Mouse (Mus musculus): ENCODE results near the gene Scd3. TPM values are rescaled to one million over a fixed set of nuclear protein-coding genes. Genes with fewer than 3 reads are reported as not detected.
A peak's percentile ranks its signal among the peaks of the same experiment; 100 is the strongest.

The Scd3 gene
- polyA plus RNA-seq, 1 experiment from 2014 or later: 0.59 TPM

DNA sequence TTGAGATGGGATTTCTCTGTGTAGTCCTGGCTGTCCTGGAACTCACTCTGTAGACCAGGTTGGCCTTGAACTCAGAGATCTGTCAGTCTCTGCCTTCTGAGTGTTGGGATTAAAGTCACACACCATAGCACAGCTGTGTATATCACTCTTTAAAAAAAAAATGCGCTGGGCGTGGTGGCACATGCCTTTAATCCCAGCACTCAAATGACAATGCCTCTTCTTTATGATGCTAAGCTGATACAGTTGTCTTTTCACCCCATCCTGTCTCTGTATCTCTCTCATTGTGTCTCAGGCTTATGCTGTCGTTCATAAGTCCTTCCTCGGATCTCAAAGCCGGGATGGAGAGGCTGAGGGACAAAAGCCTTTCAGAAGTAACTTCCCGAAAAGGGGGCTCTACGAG, 58.7 kb downstream of the Scd3 start:
- Histone ChIP-seq H3K4me2 (no peak overlapping the region), H3K27me3 (replicated peaks) (no peaks in the 10 kb centered on the region), H3K9ac (no peak overlapping the region), H3K4me1 (peaks cover 8% of the 10 kb centered on the region), H3K4me3 (replicated peaks) (no peak overlapping the region), H3K36me3 (no peaks in the 10 kb centered on the region), H3K9me3 (no peaks in the 10 kb centered on the region), H3K27ac (no peak overlapping the region)
- 88% methylated on average over 7 of the region's 7 CpGs for WGBS
- no peak for ATAC-seq (ENCODE audit: insufficient read depth, low FRiP score, low read depth)

GRCm38 (mm10) chr19:44263581-44263980, 60.5 kb downstream of the Scd3 start:
- no peaks in the 10 kb centered on the region for H3K27me3 ChIP-seq (replicated peaks)
- H3K4me1 ChIP-seq: peaks cover 8% of the 10 kb centered on the region
- H3K27ac ChIP-seq: no peak overlapping the region
- WGBS: 84% methylated on average over 3 of the region's 3 CpGs
- no peak for ATAC-seq (ENCODE audit: insufficient read depth, low FRiP score, low read depth)
- no peaks in the 10 kb centered on the region for H3K36me3 ChIP-seq
- H3K4me3 ChIP-seq (replicated peaks): no peak overlapping the region
- H3K9ac ChIP-seq: no peak overlapping the region
- no peak overlapping the region for H3K4me2 ChIP-seq
- H3K9me3 ChIP-seq: no peaks in the 10 kb centered on the region

DNA sequence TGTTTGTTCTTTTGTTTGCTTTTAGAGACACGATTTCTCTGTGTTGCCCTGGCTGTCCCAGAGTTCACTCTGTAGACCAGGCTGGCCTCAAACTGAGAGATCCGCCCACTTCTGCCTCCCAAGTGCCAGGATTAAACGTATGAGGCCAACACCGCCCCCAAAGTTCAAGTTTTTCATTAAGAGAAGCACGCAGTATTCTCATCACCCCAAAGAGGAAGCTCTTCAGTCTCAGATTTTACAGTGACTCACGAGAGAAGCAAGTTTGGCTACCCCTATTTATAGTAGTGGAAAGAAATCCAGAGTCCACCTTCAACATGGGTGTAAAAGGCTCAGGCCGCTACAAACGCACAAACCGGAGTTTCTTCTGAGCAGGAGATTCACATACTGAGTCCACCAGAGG, 61.2 kb downstream of the Scd3 start:
- Histone ChIP-seq H3K9me3 (no peaks in the 10 kb centered on the region), H3K4me1 (peaks cover 8% of the 10 kb centered on the region), H3K9ac (no peak overlapping the region), H3K36me3 (no peaks in the 10 kb centered on the region), H3K27me3 (replicated peaks) (no peaks in the 10 kb centered on the region), H3K4me2 (no peak overlapping the region), H3K4me3 (replicated peaks) (no peak overlapping the region), H3K27ac (0 out of 2 replicates have a peak overlapping the region, but pooled peaks have one; percentile 9)
- 68% methylated on average over 9 of the region's 9 CpGs for whole genome bisulfite sequencing
- ATAC-seq (ENCODE audit: insufficient read depth, low FRiP score, low read depth): no peak

DNA sequence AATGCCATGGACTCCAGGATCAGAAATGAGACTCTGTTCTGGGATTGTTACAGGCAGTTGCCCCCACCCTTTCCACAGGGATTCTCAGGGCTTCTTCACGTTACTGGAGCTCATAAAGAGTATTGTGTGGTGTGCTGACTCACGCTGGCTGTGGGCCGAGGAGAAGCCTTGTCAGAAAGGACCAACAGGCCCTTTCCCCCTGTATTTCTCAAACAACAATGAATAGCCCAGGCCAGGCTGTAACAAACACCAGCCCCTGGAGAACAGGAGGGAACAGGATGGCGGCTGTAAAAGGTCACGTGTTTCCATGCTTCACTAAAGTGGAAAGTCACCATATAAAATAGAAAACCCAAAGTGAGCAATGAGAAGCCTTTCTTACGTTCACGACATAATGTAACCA, 62.2 kb downstream of the Scd3 start:
- no peak overlapping the region for H3K4me3 ChIP-seq (replicated peaks)
- H3K4me2 ChIP-seq: no peak overlapping the region
- WGBS: 65% methylated on average over 7 of the region's 7 CpGs
- peaks cover 8% of the 10 kb centered on the region for H3K4me1 ChIP-seq
- H3K27ac ChIP-seq: no peak overlapping the region
- H3K36me3 ChIP-seq: no peaks in the 10 kb centered on the region
- H3K9ac ChIP-seq: no peak overlapping the region
- no peaks in the 10 kb centered on the region for H3K27me3 ChIP-seq (replicated peaks)
- no peaks in the 10 kb centered on the region for H3K9me3 ChIP-seq
- no peak for ATAC-seq (ENCODE audit: insufficient read depth, low FRiP score, low read depth)

GRCm38 (mm10) chr19:44265911-44266337, 62.9 kb downstream of the Scd3 start:
- no peak for ATAC-seq (ENCODE audit: insufficient read depth, low FRiP score, low read depth)
- Histone ChIP-seq H3K4me2 (peak overlapping the region; percentile 83), H3K4me3 (replicated peaks) (no peak overlapping the region), H3K27me3 (replicated peaks) (no peaks in the 10 kb centered on the region), H3K27ac (peak overlapping the region; percentile 97), H3K4me1 (peaks cover 8% of the 10 kb centered on the region), H3K9me3 (no peaks in the 10 kb centered on the region), H3K36me3 (no peaks in the 10 kb centered on the region), H3K9ac (no peak overlapping the region)
- WGBS: 48% methylated on average over 5 of the region's 5 CpGs

DNA sequence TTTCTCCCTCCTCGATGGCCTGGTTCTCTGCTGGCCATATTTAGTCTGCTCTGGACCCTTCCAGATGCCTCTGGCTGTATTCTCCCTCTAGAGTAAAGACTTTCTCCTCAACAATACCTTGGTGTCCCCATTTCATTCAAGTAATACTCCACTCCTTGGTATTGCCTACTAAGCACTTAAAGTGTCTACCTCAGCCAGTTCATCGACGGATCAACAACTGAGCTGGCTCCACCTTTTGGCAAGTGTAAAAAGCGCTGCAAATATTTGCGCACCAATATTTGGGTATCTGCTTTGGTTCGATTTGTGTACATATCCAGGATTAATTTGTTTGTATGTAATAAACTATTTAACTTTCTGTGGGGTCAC, 63.4 kb downstream of the Scd3 start:
- 7% methylated on average over 6 of the region's 6 CpGs for WGBS
- Histone ChIP-seq H3K4me3 (replicated peaks) (peak overlapping the region; percentile 54), H3K27me3 (replicated peaks) (no peaks in the 10 kb centered on the region), H3K27ac (peak overlapping the region; percentile 97), H3K9me3 (no peaks in the 10 kb centered on the region), H3K4me1 (peaks cover 8% of the 10 kb centered on the region), H3K9ac (no peak overlapping the region), H3K4me2 (peak overlapping the region; percentile 83), H3K36me3 (no peaks in the 10 kb centered on the region)
- peak; percentile 16; the same call in 1 of the 2 replicates for ATAC-seq (ENCODE audit: insufficient read depth, low FRiP score, low read depth)

GRCm38 (mm10) chr19:44266824-44267498, 63.9 kb downstream of the Scd3 start:
- Histone ChIP-seq H3K27me3 (replicated peaks) (no peaks in the 10 kb centered on the region), H3K27ac (peak overlapping the region; percentile 97), H3K9me3 (no peaks in the 10 kb centered on the region), H3K4me3 (replicated peaks) (peak overlapping the region; percentile 54), H3K4me1 (peaks cover 8% of the 10 kb centered on the region), H3K4me2 (peak overlapping the region; percentile 83), H3K9ac (peak overlapping the region; percentile 44; the same call in 1 of the 2 replicates), H3K36me3 (no peaks in the 10 kb centered on the region)
- peak; percentile 99 for ATAC-seq (ENCODE audit: insufficient read depth, low FRiP score, low read depth)
- under 1% methylated on average over 43 of the region's 43 CpGs for WGBS

- Histone ChIP-seq H3K4me1 (peaks cover 8% of the 10 kb centered on the region), H3K9me3 (no peaks in the 10 kb centered on the region), H3K27ac (peak overlapping the region; percentile 97), H3K36me3 (no peaks in the 10 kb centered on the region), H3K4me3 (replicated peaks) (peak overlapping the region; percentile 54), H3K27me3 (replicated peaks) (no peaks in the 10 kb centered on the region), H3K4me2 (peak overlapping the region; percentile 83), H3K9ac (peak overlapping the region; percentile 44; the same call in 1 of the 2 replicates)
- ATAC-seq (ENCODE audit: insufficient read depth, low FRiP score, low read depth): no peak
- WGBS: 10% methylated on average over 14 of the region's 18 CpGs
These were observed 64.5 kb downstream of the Scd3 start for GRCm38 (mm10) chr19:44267499-44268002.

DNA sequence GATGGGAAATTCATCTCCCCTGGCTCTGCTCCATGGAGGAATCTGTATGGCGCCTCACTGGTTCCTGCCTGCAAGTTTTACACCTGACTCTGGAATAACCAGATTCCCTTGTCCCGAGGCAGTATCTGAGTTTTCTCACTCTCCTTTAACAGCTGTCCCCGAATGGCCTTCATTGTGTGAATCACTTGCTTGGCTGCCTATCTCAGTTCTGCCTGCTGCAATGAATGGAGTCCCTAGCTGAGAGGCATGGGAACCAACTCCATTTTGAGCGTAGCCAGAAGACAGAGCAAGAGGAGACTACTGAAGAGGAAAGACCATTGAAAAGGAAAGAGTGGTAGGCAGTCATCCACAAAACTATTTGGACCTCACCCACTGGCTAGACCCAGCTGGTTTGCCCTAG, 70.6 kb downstream of the Scd3 start:
- Histone ChIP-seq H3K4me1 (0 out of 2 replicates have a peak, but pooled peaks cover 4% of the 10 kb centered on the region), H3K9ac (no peak overlapping the region), H3K36me3 (no peaks in the 10 kb centered on the region), H3K9me3 (no peaks in the 10 kb centered on the region), H3K4me2 (no peak overlapping the region), H3K27me3 (replicated peaks) (no peaks in the 10 kb centered on the region), H3K27ac (no peak overlapping the region), H3K4me3 (replicated peaks) (no peak overlapping the region)
- 86% methylated on average over 4 of the region's 4 CpGs for whole genome bisulfite sequencing
- no peak for ATAC-seq (ENCODE audit: insufficient read depth, low FRiP score, low read depth)

- H3K4me1 ChIP-seq: 0 out of 2 replicates have a peak, but pooled peaks cover 4% of the 10 kb centered on the region
- H3K27ac ChIP-seq: no peak overlapping the region
- no peaks in the 10 kb centered on the region for H3K27me3 ChIP-seq (replicated peaks)
- no peak overlapping the region for H3K4me2 ChIP-seq
- H3K4me3 ChIP-seq (replicated peaks): no peak overlapping the region
- H3K9ac ChIP-seq: no peak overlapping the region
- 94% methylated on average over 4 of the region's 4 CpGs for WGBS
- H3K36me3 ChIP-seq: no peaks in the 10 kb centered on the region
- ATAC-seq (ENCODE audit: insufficient read depth, low FRiP score, low read depth): no peak
- H3K9me3 ChIP-seq: no peaks in the 10 kb centered on the region
These were observed 71.4 kb downstream of the Scd3 start for GRCm38 (mm10) chr19:44274452-44274851.

GRCm38 (mm10) chr19:44275418-44275817, 72.3 kb downstream of the Scd3 start:
- no peak for ATAC-seq (ENCODE audit: insufficient read depth, low FRiP score, low read depth)
- Histone ChIP-seq H3K27me3 (replicated peaks) (no peaks in the 10 kb centered on the region), H3K4me3 (replicated peaks) (no peak overlapping the region), H3K4me1 (0 out of 2 replicates have a peak, but pooled peaks cover 9% of the 10 kb centered on the region), H3K9ac (no peak overlapping the region), H3K27ac (no peak overlapping the region), H3K9me3 (no peaks in the 10 kb centered on the region), H3K4me2 (no peak overlapping the region), H3K36me3 (no peaks in the 10 kb centered on the region)
- 85% methylated on average over 1 of the region's 1 CpGs for WGBS

DNA sequence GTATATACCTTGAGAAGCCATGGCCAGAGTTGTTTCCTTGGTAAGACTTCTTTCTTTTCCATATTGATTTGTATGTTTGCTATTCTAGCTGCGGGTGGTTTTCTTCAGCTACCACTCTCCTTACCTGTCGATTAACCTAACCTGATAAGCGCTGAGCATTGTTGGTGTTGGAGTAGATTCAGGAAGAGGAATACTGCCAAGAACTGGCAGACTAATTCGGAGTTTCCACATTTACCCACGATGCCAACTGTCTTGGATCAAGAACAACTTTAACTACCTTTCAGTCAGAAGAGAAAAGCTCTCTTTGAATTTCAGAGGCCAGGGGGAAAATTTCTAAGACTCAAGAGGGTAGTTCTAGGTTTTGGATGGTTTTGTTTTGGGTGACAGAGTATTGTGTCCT, 73.8 kb downstream of the Scd3 start:
- H3K27ac ChIP-seq: no peak overlapping the region
- no peaks in the 10 kb centered on the region for H3K9me3 ChIP-seq
- H3K4me2 ChIP-seq: no peak overlapping the region
- H3K27me3 ChIP-seq (replicated peaks): no peaks in the 10 kb centered on the region
- no peak for ATAC-seq (ENCODE audit: insufficient read depth, low FRiP score, low read depth)
- H3K4me1 ChIP-seq: peaks cover 15% of the 10 kb centered on the region; the same call in 1 of the 2 replicates
- 60% methylated on average over 5 of the region's 5 CpGs for WGBS
- no peak overlapping the region for H3K9ac ChIP-seq
- H3K4me3 ChIP-seq (replicated peaks): no peak overlapping the region
- H3K36me3 ChIP-seq: no peaks in the 10 kb centered on the region
